7 mouse cellular contexts compared by ENCODE assay signal in the genomic region with DNA sequence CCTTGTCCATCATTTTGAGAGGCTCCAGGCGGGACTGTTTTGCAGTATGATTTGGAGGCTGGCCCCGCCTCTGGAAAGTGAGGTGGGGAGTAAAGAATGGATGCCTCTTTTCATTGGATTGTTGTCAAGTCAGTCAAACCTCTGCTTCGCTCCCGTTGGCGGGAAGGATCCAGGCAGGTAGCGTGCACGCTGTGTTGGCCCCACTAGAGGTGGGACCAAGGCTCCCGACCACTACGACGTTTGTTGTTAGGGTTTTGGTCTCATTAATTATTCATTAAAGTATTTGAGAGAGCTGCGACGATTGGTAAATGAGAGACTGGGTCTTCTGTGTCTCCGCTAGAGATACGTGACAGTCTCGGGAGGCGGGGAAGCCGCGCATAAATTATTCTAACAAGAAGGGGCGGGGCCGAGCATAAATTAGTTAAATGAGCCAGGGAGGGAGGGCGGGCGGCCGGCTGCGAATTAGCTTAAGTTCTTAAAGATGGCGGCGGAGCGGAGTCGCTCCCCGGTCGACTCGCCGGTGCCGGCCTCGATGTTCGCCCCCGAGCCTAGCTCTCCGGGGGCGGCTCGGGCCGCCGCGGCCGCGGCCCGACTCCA. TPM values are rescaled to one million over a fixed set of nuclear protein-coding genes. Genes with fewer than 3 reads are reported as not detected.
DNase-seq lines count a peak whose midpoint lies in the region; ATAC-seq and TF ChIP-seq lines count a peak whose summit lies in the region.

A gene (plus strand): TSS at position 420 of the 597 bp plus-strand sequence.

- WGBS in embryonic facial prominence, embryonic 10.5 days, result under 1% methylated on average over 45 of the region's 45 CpGs
- WGBS in intestine, postnatal 0 days, result under 1% methylated on average over 45 of the region's 45 CpGs
- WGBS in midbrain, embryonic 12.5 days, result under 1% methylated on average over 45 of the region's 45 CpGs
- WGBS in small intestine, adult 2 months, result under 1% methylated on average over 45 of the region's 45 CpGs

- peak; percentile 94 for TF ChIP-seq POLR2A in small intestine, adult 2 months (IDR thresholded peaks at IDR 0.05; ENCODE audit: low read depth, low read length)

- H3K27me3 ChIP-seq in embryonic facial prominence, embryonic 10.5 days (replicated peaks; ENCODE audit: low read depth, poor library complexity, severe bottlenecking), result no peaks in the 10 kb centered on the region
- H3K27me3 ChIP-seq in intestine, postnatal 0 days (replicated peaks; ENCODE audit: control insufficient read depth, insufficient read depth, low read length), result no peaks in the 10 kb centered on the region
- H3K27me3 ChIP-seq in midbrain, embryonic 12.5 days, result 0 out of 2 replicates have a peak, but pooled peaks cover 4% of the 10 kb centered on the region
- no peaks in the 10 kb centered on the region for H3K27me3 ChIP-seq in small intestine, adult 2 months (ENCODE audit: control insufficient read depth, insufficient read depth, low read length)

- ATAC-seq in intestine, postnatal 0 days, result peak; percentile 93
- peak; percentile 97 for ATAC-seq in midbrain, embryonic 12.5 days (ENCODE audit: low FRiP score, low read depth)

- peak within 1 kb of the TSS; percentile 97 for H3K4me3 ChIP-seq in embryonic facial prominence, embryonic 10.5 days
- H3K4me3 ChIP-seq in intestine, postnatal 0 days (ENCODE audit: low read depth, low read length), result peak within 1 kb of the TSS; percentile 93
- H3K4me3 ChIP-seq in midbrain, embryonic 12.5 days, result peak within 1 kb of the TSS; percentile 94
- H3K4me3 ChIP-seq in small intestine, adult 2 months (ENCODE audit: low read depth, low read length), result peak within 1 kb of the TSS; percentile 87

- H3K4me2 ChIP-seq in intestine, postnatal 0 days (replicated peaks; ENCODE audit: low read depth), result peak within 1 kb of the TSS; percentile 96
- H3K4me2 ChIP-seq in midbrain, embryonic 12.5 days (replicated peaks), result peak within 1 kb of the TSS; percentile 98

- H3K27ac ChIP-seq in embryonic facial prominence, embryonic 10.5 days (replicated peaks), result peak within 1 kb of the TSS; percentile 94
- H3K27ac ChIP-seq in intestine, postnatal 0 days (ENCODE audit: low read depth, low read length), result peak within 1 kb of the TSS; percentile 91
- H3K27ac ChIP-seq in midbrain, embryonic 12.5 days (replicated peaks), result peak within 1 kb of the TSS; percentile 89
- H3K27ac ChIP-seq in small intestine, adult 2 months (ENCODE audit: insufficient read depth, low read depth, low read length), result peak within 1 kb of the TSS; percentile 35; the same call in 1 of the 2 replicates

- H3K9ac ChIP-seq in intestine, postnatal 0 days (ENCODE audit: low read depth, low read length), result peak within 1 kb of the TSS; percentile 92
- H3K9ac ChIP-seq in midbrain, embryonic 12.5 days (replicated peaks), result peak within 1 kb of the TSS; percentile 88

- TF ChIP-seq CTCF in intestine, postnatal 0 days (IDR thresholded peaks at IDR 0.05; ENCODE audit: low read depth), result no peak
- no peak for TF ChIP-seq CTCF in small intestine, adult 2 months (IDR thresholded peaks at IDR 0.05; ENCODE audit: extremely low read depth, insufficient read length, insufficient replicate concordance, low read depth, low read length)

- peaks cover 20% of the 10 kb centered on the region for H3K36me3 ChIP-seq in embryonic facial prominence, embryonic 10.5 days (replicated peaks)
- no peaks in the 10 kb centered on the region for H3K36me3 ChIP-seq in intestine, postnatal 0 days (ENCODE audit: control insufficient read depth, insufficient read depth)
- peaks cover 5% of the 10 kb centered on the region; the same call in 1 of the 2 replicates for H3K36me3 ChIP-seq in midbrain, embryonic 12.5 days
- H3K36me3 ChIP-seq in small intestine, adult 2 months (ENCODE audit: control insufficient read depth, insufficient read depth, low read length), result no peaks in the 10 kb centered on the region

- intact Hi-C loops in left cerebral cortex, postnatal 4 days (cut with DNase I), result no loop called here

- peaks cover 59% of the 10 kb centered on the region for H3K4me1 ChIP-seq in embryonic facial prominence, embryonic 10.5 days
- H3K4me1 ChIP-seq in intestine, postnatal 0 days (replicated peaks; ENCODE audit: control insufficient read depth, insufficient read depth, low read length), result peaks cover 14% of the 10 kb centered on the region
- H3K4me1 ChIP-seq in midbrain, embryonic 12.5 days, result peaks cover 45% of the 10 kb centered on the region
- H3K4me1 ChIP-seq in small intestine, adult 2 months (ENCODE audit: control insufficient read depth, insufficient read depth, insufficient read length, low read length), result peaks cover 20% of the 10 kb centered on the region; the same call in 1 of the 2 replicates

- no peaks in the 10 kb centered on the region for H3K9me3 ChIP-seq in embryonic facial prominence, embryonic 10.5 days
- H3K9me3 ChIP-seq in intestine, postnatal 0 days (ENCODE audit: control insufficient read depth), result no peaks in the 10 kb centered on the region
- no peaks in the 10 kb centered on the region for H3K9me3 ChIP-seq in midbrain, embryonic 12.5 days

- DNase-seq in adrenal gland, postnatal 10 days, result peak; percentile 96
- DNase-seq in embryonic facial prominence, embryonic 10.5 days (ENCODE audit: low spot score), result peak; percentile 96
- DNase-seq in gonadal fat pad, adult 2 months (ENCODE audit: low read depth), result peak; percentile 99
- peak; percentile 98 for DNase-seq in left cerebral cortex, postnatal 4 days

RNA-seq across cellular contexts. Expression of the gene that starts here (rescaled TPM):
- 10 to 100 TPM; 26.7 to 30.0 TPM for total RNA-seq in adrenal gland, postnatal 10 days (2021)
- polyA plus RNA-seq in embryonic facial prominence, embryonic 10.5 days (2016; fragmentation: Nextera tagmentation; extraction: Ambion mirVana), result 47.7 and 51.6 TPM in 2 replicates
- polyA plus RNA-seq in gonadal fat pad, adult 2 months (2012; rRNA removed), result 27.7 and 37.8 TPM in 2 replicates
- polyA plus RNA-seq in intestine, postnatal 0 days (2015; fragmentation: Nextera tagmentation; extraction: Ambion mirVana), result 15.0 and 15.3 TPM in 2 replicates
- total RNA-seq in left cerebral cortex, postnatal 4 days (2021), result 10 to 100 TPM; 62.4 to 62.9 TPM
- 44.8 and 51.0 TPM in 2 replicates for polyA plus RNA-seq in midbrain, embryonic 12.5 days (2016; fragmentation: Nextera tagmentation; extraction: Ambion mirVana)
- 18.6 and 34.9 TPM in 2 replicates for polyA plus RNA-seq in small intestine, adult 2 months (2012; rRNA removed)

Comparison
In these comparisons a context has a peak if more than half of its experiments do, and no peak if none do; other contexts are left out.
1. Peak in every context shown above with its lines: DNase-seq, ATAC-seq, H3K4me3 ChIP-seq and H3K27ac ChIP-seq.
2. H3K27ac ChIP-seq: peak in every context shown above with its lines; median percentile 94 in embryonic facial prominence, embryonic 10.5 days; 91 in intestine, postnatal 0 days; 89 in midbrain, embryonic 12.5 days; 35 in small intestine, adult 2 months.